Mouse (Mus musculus) erythroblast, embryonic 14.5 days (primary cell): ENCODE data around the gene Smarcd1. TPM values are rescaled to one million over a fixed set of nuclear protein-coding genes. Genes with fewer than 3 reads are reported as not detected.

Experiments
- H3K27me3 ChIP-seq: 2 replicates; pipeline ENCODE4 v1.6.1; 2012; ENCODE audit warnings: inconsistent platforms; ENCODE audit not compliant: control insufficient read depth
- H3K36me3 ChIP-seq: 2 replicates; pipeline ENCODE4 v1.6.1; 2012; ENCODE audit warnings: mild to moderate bottlenecking, inconsistent platforms; ENCODE audit not compliant: control insufficient read depth
- H3K4me1 ChIP-seq: 2 replicates; pipeline ENCODE4 v1.6.1; 2012; ENCODE audit warnings: inconsistent platforms; ENCODE audit not compliant: control insufficient read depth
- H3K4me3 ChIP-seq: replicated peaks from 2 replicates; pipeline ENCODE3; 2012; ENCODE audit warnings: moderate library complexity, mild to moderate bottlenecking, inconsistent platforms
- H3K9me3 ChIP-seq: 2 replicates; pipeline ENCODE4 v1.6.1; 2012; ENCODE audit warnings: low read length, inconsistent platforms, mixed read lengths; ENCODE audit not compliant: control insufficient read depth
- GATA1 ChIP-seq: IDR thresholded peaks from 2 replicates; pipeline ENCODE4 v1.6.1; 2012; ENCODE audit warnings: low read length, inconsistent platforms, mixed read lengths
- TAL1 ChIP-seq: IDR thresholded peaks from 3 replicates; pipeline ENCODE4 v1.6.1; 2012; ENCODE audit warnings: low read length, inconsistent platforms, mixed read lengths
- polyA plus RNA-seq: library from polyadenylated mRNA; stranded (reverse); fragments of >175 nt; gene quantifications from 2 replicates; pipeline ENCODE4 v1.2.3, GENCODE M21; 2012

Smarcd1 gene
- polyA plus RNA-seq, 1 experiment: 1.9 TPM

GRCm38 (mm10) chr15:99733186-99733585 is 31.3 kb downstream of the Smarcd1 start:
- TF ChIP-seq TAL1 (no peak), GATA1 (no peak)
- no peaks in the 10 kb centered on the region for H3K4me1 ChIP-seq
- no peaks in the 10 kb centered on the region for H3K27me3 ChIP-seq
- H3K36me3 ChIP-seq: peaks cover 12% of the 10 kb centered on the region
- no peak overlapping the region for H3K4me3 ChIP-seq
- H3K9me3 ChIP-seq: peaks cover 4% of the 10 kb centered on the region

GRCm38 (mm10) chr15:99735631-99736030 is 33.7 kb downstream of the Smarcd1 start:
- no peak for TF ChIP-seq GATA1
- no peak for TF ChIP-seq TAL1
- no peaks in the 10 kb centered on the region; the same call in none of the 2 replicates for H3K36me3 ChIP-seq
- no peaks in the 10 kb centered on the region for H3K27me3 ChIP-seq
- H3K9me3 ChIP-seq: no peaks in the 10 kb centered on the region
- H3K4me1 ChIP-seq: no peaks in the 10 kb centered on the region
- no peak overlapping the region for H3K4me3 ChIP-seq

- TF ChIP-seq TAL1: no peak
- TF ChIP-seq GATA1: no peak
- Histone ChIP-seq H3K36me3 (no peaks in the 10 kb centered on the region; the same call in none of the 2 replicates), H3K9me3 (no peaks in the 10 kb centered on the region), H3K4me1 (no peaks in the 10 kb centered on the region), H3K4me3 (no peak overlapping the region), H3K27me3 (no peaks in the 10 kb centered on the region)
Observed at GRCm38 (mm10) chr15:99736675-99737074, 34.7 kb downstream of the Smarcd1 start.

GRCm38 (mm10) chr15:99740229-99740628 is 38.3 kb downstream of the Smarcd1 start:
- TF ChIP-seq TAL1: no peak
- no peak for TF ChIP-seq GATA1
- Histone ChIP-seq H3K4me3 (no peak overlapping the region), H3K4me1 (no peaks in the 10 kb centered on the region), H3K36me3 (no peaks in the 10 kb centered on the region; the same call in none of the 2 replicates), H3K9me3 (no peaks in the 10 kb centered on the region), H3K27me3 (no peaks in the 10 kb centered on the region)

- no peaks in the 10 kb centered on the region for H3K36me3 ChIP-seq
- H3K9me3 ChIP-seq: no peaks in the 10 kb centered on the region
- no peaks in the 10 kb centered on the region for H3K27me3 ChIP-seq
- H3K4me1 ChIP-seq: no peaks in the 10 kb centered on the region
- no peak overlapping the region for H3K4me3 ChIP-seq
- no peak for TF ChIP-seq TAL1
- TF ChIP-seq GATA1: no peak
Observed at GRCm38 (mm10) chr15:99754204-99754603, 52.3 kb downstream of the Smarcd1 start.

Other genes with a start within 250 kb of the Smarcd1 start
- 0.08 and 0.12 TPM in 2 replicates for gene Nckap5l, start 244.4 kb upstream of the Smarcd1 start, polyA plus RNA-seq
- 0.17 and 0.28 TPM in 2 replicates for gene Bcdin3d, start 227.4 kb upstream of the Smarcd1 start, polyA plus RNA-seq
- gene Faim2, start 174.0 kb upstream of the Smarcd1 start, polyA plus RNA-seq: not detected in 2 replicates
- not detected in 2 replicates for gene Aqp2, start 123.1 kb upstream of the Smarcd1 start, polyA plus RNA-seq
- gene Aqp5, start 111.3 kb upstream of the Smarcd1 start, polyA plus RNA-seq: not detected in 2 replicates
- not detected in 2 replicates for gene Aqp6, start 100.7 kb upstream of the Smarcd1 start, polyA plus RNA-seq
- gene Racgap1, start 50.5 kb upstream of the Smarcd1 start, polyA plus RNA-seq: 2.5 and 4.0 TPM in 2 replicates
- not detected in 2 replicates for gene Asic1, start 31.8 kb upstream of the Smarcd1 start, polyA plus RNA-seq
- 0.25 TPM in 1 of 2 replicates, not detected in the other for gene Gm17349, start 3.4 kb downstream of the Smarcd1 start, polyA plus RNA-seq
- 0.07 and 0.15 TPM in 2 replicates for gene Gpd1, start 15.4 kb downstream of the Smarcd1 start, polyA plus RNA-seq
- 5.7 and 7.1 TPM in 2 replicates for gene Cox14, start 23.5 kb downstream of the Smarcd1 start, polyA plus RNA-seq
- gene Cers5, start 70.8 kb downstream of the Smarcd1 start, polyA plus RNA-seq: 0.04 TPM in 1 of 2 replicates, not detected in the other
- gene Lima1, start 173.3 kb downstream of the Smarcd1 start, polyA plus RNA-seq: 0.01 TPM in 1 of 2 replicates, not detected in the other